Mouse (Mus musculus): ENCODE results near the gene Sept9.

GRCm38 (mm10) chr11:117224804-117225203, 25.3 kb downstream of the Sept9 start:
- TF ChIP-seq EP300 (IDR thresholded peaks at IDR 0.05), result no peak
- TF ChIP-seq CTCF (IDR thresholded peaks at IDR 0.05), result peak; percentile 55
